Mouse (Mus musculus) cortical plate, adult 2 months (tissue): ENCODE measurements at regions not wholly inside any gene's neighbourhood (a gene's known extent, or its start where the extent isn't known, plus 50 kb on each side); places are given as distances from the start of the nearest gene placed in this dataset.

Source experiments
- H3K27ac ChIP-seq: fragments of 200-500 bp; 2 replicates; pipeline ENCODE4 v1.5.1; 2012; ENCODE audit warnings: low read length, control low read depth, inconsistent platforms; ENCODE audit not compliant: insufficient read depth
- H3K4me1 ChIP-seq: fragments of 200-500 bp; 2 replicates; pipeline ENCODE4 v1.6.1; 2011; ENCODE audit warnings: low read length; ENCODE audit not compliant: control insufficient read depth, insufficient read depth
- H3K4me3 ChIP-seq: fragments of 200-500 bp; 2 replicates; pipeline ENCODE4 v1.5.1; 2011; ENCODE audit warnings: mild to moderate bottlenecking, low read length, control low read depth; ENCODE audit not compliant: insufficient read depth
- CTCF ChIP-seq: fragments of 200-500 bp; IDR thresholded peaks from 2 replicates; pipeline ENCODE4 v1.5.1; 2011; ENCODE audit warnings: mild to moderate bottlenecking, control low read depth, low read length; ENCODE audit not compliant: insufficient read depth; ENCODE audit errors: extremely low read depth
- POLR2A ChIP-seq: fragments of 200-500 bp; IDR thresholded peaks from 2 replicates; pipeline ENCODE4 v1.6.1; 2011; ENCODE audit warnings: mild to moderate bottlenecking, low read length, control low read depth; ENCODE audit not compliant: insufficient read depth; ENCODE audit errors: extremely low read depth

- Histone ChIP-seq H3K27ac (no peak overlapping the region), H3K4me1 (no peaks in the 10 kb centered on the region), H3K4me3 (no peak overlapping the region)
- TF ChIP-seq CTCF (no peak), POLR2A (no peak)
These were observed 190.1 kb downstream of the Fam49a start for GRCm38 (mm10) chr12:12452086-12452485.

DNA sequence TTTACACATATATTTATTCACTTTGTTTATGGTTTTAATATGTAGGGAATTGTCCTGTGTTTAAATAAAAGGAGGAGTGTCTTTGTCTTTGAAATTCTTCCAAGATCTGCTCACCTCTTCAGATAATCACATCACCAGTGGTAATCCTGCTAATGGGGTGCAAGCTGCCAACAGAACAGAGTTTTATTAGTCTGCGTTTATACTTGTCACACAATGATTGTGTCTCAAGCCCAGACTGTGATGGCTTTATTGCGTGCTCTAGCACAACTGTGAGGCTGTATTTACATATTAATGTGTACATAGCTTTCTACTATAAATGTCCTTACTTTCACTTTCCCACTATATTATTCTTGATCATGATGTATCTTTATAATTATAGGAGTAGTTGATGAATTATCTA is 184.8 kb downstream of the Fam49a start:
- H3K4me1 ChIP-seq: peaks cover 1% of the 10 kb centered on the region; the same call in 1 of the 2 replicates
- H3K4me3 ChIP-seq: no peak overlapping the region
- H3K27ac ChIP-seq: no peak overlapping the region
- no peak for TF ChIP-seq CTCF
- TF ChIP-seq POLR2A: no peak

- Histone ChIP-seq H3K27ac (no peak overlapping the region), H3K4me3 (no peak overlapping the region), H3K4me1 (peaks cover 1% of the 10 kb centered on the region; the same call in 1 of the 2 replicates)
- TF ChIP-seq POLR2A (no peak), CTCF (no peak)
These were observed 184.3 kb downstream of the Fam49a start for GRCm38 (mm10) chr12:12446281-12446680.

DNA sequence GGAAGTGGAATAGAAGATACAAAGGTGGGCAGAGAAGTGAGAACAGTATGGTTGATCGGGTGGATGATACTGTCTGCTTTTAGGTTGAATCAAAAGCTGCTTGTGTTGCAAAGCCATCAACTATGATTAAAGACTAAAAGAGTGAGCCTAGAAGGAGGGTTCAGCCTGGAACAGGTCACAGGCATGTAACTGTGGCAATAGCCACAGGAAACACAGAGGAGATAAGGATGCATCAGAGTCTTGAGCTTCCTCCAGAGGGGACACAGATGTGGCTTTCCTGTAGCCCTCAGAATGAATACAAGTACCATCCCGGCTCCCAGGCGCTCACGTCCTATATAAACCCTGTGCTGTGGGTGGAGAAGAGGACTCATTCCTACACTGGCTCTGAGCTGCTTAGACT is 180.9 kb downstream of the Fam49a start:
- no peak overlapping the region for H3K27ac ChIP-seq
- H3K4me1 ChIP-seq: peaks cover 4% of the 10 kb centered on the region
- TF ChIP-seq POLR2A (no peak), CTCF (no peak)
- no peak overlapping the region for H3K4me3 ChIP-seq

DNA sequence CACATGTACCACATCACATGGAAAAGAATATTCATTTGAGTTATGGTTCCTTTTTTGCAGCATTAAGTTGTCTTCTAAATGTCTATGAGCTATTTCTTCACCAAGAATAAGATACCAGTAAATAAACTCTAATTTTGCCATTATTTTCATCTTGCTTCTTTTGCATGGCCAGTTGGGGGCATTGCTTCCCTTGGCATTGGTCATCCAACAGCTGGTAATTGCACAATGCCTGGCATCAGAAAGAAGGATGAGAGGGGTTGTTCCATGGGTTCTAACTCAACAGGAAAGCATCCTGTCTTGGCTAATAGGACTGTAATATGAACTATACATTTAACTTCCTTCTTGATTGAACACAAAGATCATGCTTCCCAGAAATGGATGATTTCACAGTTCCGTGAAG is 174.4 kb downstream of the Fam49a start:
- TF ChIP-seq POLR2A (no peak), CTCF (peak; percentile 43; the same call in 1 of the 2 replicates)

GRCm38 (mm10) chr12:12432597-12432996 is 170.7 kb downstream of the Fam49a start:
- Histone ChIP-seq H3K4me1 (no peaks in the 10 kb centered on the region), H3K27ac (no peak overlapping the region)
- no peak for TF ChIP-seq CTCF
- TF ChIP-seq POLR2A: no peak

More for the DNA sequence above, 174.4 kb downstream of the Fam49a start:
- H3K27ac ChIP-seq: no peak overlapping the region
- peaks cover 2% of the 10 kb centered on the region for H3K4me1 ChIP-seq
- H3K4me3 ChIP-seq: no peak overlapping the region

More at GRCm38 (mm10) chr12:12432597-12432996, 170.7 kb downstream of the Fam49a start:
- no peak overlapping the region for H3K4me3 ChIP-seq
